Mouse (Mus musculus) kidney, adult 2 months (tissue): ENCODE results near the gene Paxip1.

ENCODE experiments used
- CTCF ChIP-seq: fragments of 200-500 bp; conservative IDR thresholded peaks from 2 replicates; pipeline ENCODE4 v1.5.1; 2011; ENCODE audit warnings: low read depth, mild to moderate bottlenecking, control low read depth, low read length, moderate library complexity, mixed read lengths; ENCODE audit not compliant: insufficient read depth, insufficient read length
- POLR2A ChIP-seq: fragments of 200-500 bp; IDR thresholded peaks from one replicate; pipeline ENCODE4 v1.6.1; 2011; ENCODE audit warnings: low read depth, low read length, control low read depth

DNA sequence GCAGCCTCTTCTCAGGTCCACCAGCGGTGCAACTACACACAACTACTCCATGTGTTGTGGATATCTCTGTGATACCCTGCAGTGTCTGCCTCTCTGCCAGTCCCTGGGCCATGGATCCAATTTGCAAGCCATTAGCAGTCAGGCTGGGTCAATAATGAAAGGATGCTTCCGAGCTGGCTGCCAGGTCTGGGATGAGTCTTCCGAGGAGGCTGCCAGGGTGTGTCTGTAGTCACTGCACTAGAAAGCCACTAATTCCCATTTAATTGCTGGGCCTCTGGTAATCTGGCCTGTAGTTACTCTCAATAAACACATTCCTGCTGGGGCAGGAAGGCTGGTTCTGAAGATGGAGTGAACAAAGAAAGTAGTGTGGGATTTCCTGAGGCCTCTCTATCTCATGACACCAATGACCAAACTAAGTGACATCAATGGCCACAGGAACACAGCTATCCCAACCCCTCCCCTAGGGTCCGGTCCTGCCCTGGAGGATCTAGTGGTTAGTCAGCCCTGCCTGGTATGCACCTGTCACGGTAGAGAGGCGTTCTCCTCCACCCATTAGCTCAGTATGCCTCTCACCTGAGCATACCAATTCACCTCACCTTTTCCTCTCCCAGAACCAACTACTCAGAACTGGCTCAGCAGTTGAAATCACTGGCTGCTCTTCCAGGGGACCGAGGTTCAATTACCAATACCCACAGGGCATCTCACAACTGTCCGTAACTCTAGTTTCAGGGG lies 79.9 kb downstream of the Paxip1 start:
- TF ChIP-seq CTCF (no peak), POLR2A (no peak)
